Mouse (Mus musculus) adrenal gland (tissue): ENCODE results near the gene Lnpk.

Experiments used
- intact Hi-C: fragments of 180-260 bp; cut with DNase I; formaldehyde crosslinking; loops from one replicate; pipeline ENCODE4 v1.15.1; 2025

Gene Lnpk

DNA sequence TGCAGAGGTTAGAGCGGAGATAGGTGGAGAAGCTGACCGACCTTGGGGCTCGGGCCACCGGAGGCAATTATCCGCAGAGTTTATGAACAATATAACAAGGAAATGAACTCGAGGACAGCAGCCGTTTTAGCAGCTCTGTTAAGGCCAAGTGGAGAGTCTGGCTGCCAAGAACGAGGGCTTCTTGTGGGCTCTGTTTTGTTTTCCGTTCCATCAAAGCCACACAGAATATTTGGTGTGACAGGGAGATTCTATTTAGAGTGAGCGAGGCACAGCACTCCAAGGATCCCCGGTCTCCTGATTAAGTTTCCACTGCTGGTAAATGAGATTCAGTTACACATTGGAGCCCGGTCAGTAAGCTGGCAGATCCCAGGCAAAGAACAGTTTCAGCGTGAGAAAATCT lies 87.8 kb downstream of the Lnpk start:
- intact Hi-C loops, result no loop called here

DNA sequence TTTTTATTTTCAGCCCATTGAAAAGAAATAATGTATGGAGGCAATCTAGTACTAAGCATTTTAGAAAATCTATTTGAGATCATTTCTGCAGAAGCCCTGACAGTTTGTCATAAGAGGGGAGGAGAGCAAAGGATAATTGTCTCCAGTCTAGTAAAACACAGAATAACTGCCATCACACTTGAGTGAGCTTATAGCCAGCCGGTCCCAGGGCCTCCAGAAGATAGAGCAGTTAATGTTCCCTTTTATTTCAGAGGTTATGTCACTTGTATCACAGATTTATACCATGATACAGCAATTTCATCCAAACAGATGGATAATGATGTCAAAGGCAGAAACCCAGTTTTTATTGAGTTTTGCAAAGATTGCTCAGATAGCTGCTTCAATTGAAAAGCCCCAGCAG lies 89.0 kb downstream of the Lnpk start:
- intact Hi-C loops, result no loop called here

DNA sequence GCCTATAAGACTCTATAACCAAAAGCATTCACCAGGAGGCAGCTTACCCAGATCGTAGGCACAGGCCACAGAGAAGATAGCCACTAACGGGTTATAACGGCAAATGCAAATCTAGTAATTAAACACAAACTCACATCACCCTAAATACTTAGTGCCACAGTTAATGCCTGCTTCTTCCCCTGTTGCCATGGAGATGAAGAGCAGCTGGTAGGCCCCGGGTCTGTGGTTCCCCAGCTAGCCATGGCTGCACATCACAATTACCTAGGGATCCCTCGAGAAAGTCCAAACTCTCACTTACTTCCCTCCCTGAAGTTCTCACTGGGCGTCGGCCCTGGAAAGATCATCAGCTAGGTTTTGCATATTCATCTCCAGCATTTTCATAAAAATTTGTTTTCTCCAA lies 90.8 kb downstream of the Lnpk start:
- intact Hi-C loops, result no loop called here

GRCm38 (mm10) chr2:74482651-74483050 lies 96.6 kb downstream of the Lnpk start:
- intact Hi-C loops, result no loop called here

GRCm38 (mm10) chr2:74482086-74482485 lies 97.1 kb downstream of the Lnpk start:
- intact Hi-C loops, result no loop called here
